Mouse (Mus musculus) layer of hippocampus, postnatal 36 days (tissue): Measurements from ENCODE around the gene Col13a1. TPM values are rescaled to one million over a fixed set of nuclear protein-coding genes. Genes with fewer than 3 reads are reported as not detected.

Source experiments
- DNase-seq, 2 experiments: peaks; one replicate each; pipeline ENCODE4 v3.0.0; 2022
- total RNA-seq, 2 experiments: library from RNA; stranded (reverse); gene quantifications; 2 replicates each; pipeline ENCODE4 v1.2.3; 2021

The Col13a1 gene
- total RNA-seq = 1 to 10 TPM in 1 of 2 experiments, under 1 TPM in 1; 0.80 to 1.7 TPM

DNA sequence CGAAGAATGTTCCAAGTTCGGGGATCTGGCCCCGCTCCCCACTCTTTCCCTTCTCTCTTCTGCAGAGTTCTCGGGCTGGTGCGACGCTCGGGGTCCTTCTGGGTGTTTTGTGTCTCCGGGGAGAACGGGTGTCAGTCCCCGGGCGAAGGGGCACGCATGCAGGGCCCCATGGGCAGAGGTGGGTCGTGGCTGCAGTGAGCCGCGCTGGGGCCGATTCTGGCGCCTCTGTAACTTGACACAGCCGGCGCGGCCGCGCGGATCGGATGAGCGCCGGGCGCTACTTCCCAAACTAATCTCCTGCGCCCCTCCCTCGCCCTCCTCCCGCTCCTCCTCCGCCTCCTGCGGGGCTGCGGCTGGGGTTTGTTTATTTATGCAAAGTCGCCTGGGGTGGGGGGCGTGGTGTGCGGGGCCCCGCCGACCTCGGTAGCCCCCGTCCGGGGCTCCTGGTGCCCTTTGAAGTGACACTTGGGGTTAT, at the start of gene Col13a1:
Gene Col13a1, minus strand, starts transcription at position 243 of the 475 bp plus-strand sequence.
- no peak for DNase-seq

DNA sequence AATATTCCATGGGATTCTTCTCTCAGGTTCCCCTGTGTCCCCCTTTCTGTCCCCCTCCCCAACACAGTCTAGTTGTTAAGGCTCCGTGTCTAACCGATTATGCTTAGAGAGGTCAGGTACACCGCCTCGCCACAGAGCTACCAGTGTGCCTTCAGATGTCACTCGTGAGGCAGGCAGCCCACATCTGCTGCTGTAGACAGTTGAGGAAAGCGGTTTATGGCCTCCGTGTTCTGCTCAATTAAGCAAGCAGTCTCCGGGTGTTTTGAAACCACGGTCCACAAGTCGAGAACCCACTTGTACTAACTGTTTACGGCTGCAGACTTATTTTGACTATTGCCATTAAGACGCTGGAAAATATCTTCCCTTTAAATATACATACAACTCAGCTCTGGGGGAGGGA, 48.8 kb upstream of the Col13a1 start:
- DNase-seq = no peak

- DNase-seq = no peak
These were observed 45.1 kb upstream of the Col13a1 start for GRCm38 (mm10) chr10:62023821-62024551.

- DNase-seq = no peak
These were observed 41.2 kb upstream of the Col13a1 start for GRCm38 (mm10) chr10:62020068-62020620.

GRCm38 (mm10) chr10:62019386-62020067, 40.6 kb upstream of the Col13a1 start:
- no peak for DNase-seq

GRCm38 (mm10) chr10:62016947-62017346, 38.0 kb upstream of the Col13a1 start:
- no peak for DNase-seq

- no peak for DNase-seq
These were observed 34.3 kb upstream of the Col13a1 start for GRCm38 (mm10) chr10:62013190-62013589.

DNA sequence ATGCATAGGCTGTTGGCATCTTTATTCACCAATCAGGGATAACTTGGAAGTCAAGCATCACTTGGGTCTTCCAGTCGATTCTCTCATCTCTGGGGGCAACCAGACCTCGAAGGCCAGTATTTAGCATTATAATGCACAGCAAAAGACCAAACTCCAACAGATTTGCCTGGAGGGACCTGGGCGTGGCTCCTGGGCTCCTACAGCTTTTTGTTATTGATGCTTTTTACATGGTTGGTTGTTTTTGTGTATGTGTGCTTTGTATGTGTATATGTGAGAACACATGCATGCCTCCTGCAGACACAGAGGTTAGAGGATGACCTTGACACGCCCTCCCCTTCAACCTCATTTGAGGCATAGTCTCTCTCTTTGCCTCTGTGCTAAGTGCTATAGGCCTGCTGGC, 33.5 kb upstream of the Col13a1 start:
- no peak for DNase-seq

DNA sequence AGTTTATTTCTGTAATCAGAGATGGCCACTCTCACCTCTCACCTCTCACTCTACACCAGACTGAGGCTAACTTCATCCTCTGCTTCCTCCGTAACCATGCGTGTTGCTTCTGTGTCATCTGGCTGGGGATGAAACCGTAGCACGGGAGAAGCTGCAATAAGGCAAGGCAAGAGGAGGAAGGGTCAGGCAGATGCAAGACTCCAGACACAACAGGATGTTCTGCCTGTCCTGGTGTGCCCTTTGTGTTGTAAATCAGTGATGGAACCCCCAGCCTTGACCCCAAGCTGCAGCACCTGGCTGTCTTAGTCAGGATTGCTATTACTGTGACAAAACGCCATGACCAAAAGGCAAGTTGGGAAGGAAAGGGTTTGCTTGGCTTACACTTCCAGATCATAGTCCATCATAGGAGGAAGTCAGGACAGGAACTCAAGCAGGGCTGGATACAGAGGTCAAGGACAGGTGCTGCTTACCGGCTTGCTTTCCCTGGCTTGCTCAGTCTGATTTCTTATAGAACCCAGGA, 31.1 kb upstream of the Col13a1 start:
- DNase-seq = no peak

GRCm38 (mm10) chr10:62007958-62008357, 29.1 kb upstream of the Col13a1 start:
- no peak for DNase-seq

- DNase-seq = no peak
These were observed 27.5 kb upstream of the Col13a1 start for GRCm38 (mm10) chr10:62006371-62006770.

DNA sequence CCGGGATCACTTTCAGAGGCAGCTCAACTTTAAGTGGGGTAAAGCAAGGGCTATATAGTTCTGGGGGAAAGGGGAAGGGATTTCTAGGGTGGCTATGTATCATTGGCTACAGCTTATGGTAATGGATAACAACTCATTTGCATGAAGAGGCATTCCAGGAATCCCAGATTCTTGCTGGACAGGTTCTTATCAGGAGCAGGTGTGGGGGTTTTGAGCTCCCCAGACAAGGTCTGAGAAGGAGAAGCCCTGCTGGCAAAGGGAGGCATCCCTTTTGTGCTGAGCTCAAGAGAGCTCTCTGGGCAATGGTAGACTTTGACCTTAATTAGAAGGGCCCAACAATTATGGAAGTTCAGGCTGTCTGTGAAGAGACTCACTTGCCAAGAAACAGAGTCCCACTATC, 21.3 kb upstream of the Col13a1 start:
- no peak for DNase-seq

DNA sequence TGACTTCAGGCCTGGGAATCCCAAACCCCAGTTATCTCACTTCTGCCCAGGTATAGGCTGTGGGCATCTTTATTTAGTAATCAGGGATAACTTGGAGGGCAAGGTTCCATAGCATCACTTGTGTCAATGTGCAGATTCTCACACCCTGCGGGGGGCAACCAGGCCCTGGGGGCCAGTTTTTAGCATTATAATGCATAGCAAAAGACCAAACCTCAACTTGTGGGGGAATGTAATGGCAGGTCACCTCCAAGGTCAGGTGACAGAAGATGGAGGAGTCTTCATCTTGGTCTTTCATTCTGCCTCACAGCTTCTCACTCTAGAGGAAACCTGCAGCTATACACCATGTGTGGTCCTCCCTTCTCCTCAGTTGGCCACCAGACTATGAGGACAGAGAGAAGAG, 20.9 kb upstream of the Col13a1 start:
- no peak for DNase-seq

- no peak for DNase-seq
These were observed 12.8 kb upstream of the Col13a1 start for GRCm38 (mm10) chr10:61991481-61992424.

DNA sequence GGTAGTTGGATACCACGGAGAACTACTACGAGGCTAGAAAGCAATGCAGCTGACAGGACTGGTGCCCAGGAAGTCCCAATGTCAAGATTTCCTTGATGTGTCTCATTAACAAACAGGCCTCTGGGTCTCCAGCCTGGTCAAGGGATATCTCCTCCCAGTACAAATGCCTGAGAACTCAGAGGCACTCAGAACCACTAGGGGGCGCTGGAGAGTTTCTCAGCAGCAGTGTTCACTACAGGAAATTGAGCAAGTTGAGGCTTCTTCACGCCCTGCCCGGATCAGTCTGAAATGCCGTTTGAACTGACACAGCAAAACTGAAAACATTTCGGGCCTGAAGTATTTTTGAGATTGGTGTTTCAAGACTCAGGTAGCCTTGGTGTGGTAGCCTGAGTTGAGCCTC, 1.5 kb upstream of the Col13a1 start:
- DNase-seq = peak; percentile 83 to 87

GRCm38 (mm10) chr10:61978112-61978865, 619 bp downstream of the Col13a1 start:
- peak in 1 of 2 experiments; percentile 38 for DNase-seq

DNA sequence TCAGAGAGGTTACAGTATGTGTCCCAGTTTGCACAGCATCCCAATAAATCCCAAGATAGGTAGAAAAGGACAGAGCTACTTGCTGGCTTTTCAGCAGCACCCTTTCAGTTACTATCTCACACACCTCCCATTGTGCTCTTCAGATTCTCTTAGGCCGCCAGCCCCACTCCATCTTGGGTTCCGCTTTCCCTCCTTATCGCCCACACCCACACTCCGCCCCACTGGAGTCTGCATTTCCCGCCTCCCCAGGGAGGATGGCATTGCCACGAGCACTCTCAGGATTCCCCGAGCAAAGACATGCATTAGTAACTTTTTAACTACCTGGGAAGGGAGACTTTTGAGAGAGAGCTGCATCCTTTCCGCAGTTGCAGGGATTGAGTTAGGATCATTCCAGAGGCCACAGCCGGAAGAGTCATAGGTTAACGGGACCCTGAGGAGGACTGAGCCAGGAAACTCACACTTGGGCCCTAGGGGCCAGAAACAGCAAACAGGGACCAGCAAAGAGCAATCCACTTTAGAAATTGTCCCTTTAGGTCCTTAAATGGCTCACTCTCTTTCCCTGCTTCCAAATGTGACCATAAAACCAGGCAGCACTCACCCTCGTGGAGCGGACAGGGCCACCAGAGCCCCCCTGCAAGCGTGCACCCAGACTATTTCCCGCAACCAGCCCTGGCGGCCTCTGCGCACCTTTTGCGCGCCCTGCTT, 1.4 kb downstream of the Col13a1 start:
- no peak for DNase-seq

DNA sequence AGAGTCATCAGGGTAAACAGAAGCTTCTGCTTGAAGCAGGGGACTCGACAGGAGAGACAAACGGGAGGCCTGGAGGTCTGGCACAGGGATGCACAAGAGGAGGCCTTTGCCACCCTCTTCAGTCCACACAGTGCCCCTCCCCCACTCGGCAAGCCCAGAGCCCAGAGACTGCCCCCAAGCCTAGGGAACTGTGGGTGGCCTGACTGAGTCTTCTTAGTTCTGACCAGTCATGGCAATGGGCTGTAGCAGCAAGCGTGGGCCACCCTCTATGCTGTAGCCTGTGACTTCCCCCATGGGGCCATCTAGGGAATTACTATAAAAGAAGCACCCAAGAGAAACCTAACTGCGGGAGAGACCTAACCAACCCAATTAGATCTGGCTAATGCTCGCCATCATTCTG, 1.9 kb downstream of the Col13a1 start:
- DNase-seq = no peak

- DNase-seq = no peak
These were observed 4.3 kb downstream of the Col13a1 start for GRCm38 (mm10) chr10:61974581-61974980.

DNA sequence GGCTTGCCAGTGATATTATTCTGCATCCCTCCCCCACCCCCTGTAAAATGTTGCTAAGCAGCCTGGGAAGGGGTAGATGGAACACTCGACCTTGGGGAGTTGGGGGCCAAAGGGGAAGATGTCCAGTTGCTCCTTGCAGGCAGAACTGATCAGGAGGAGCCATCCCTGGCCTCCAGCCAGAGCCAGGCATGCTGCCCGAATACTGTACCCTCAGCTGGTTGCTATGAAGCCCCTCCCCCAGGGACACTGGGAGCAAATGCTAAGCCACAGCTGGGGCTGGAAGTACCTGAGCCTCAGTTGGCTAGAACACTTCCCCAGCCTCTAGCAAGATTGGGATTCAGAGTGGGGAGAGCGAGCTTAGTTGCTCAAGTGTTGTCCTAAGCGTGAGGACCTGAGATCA, 6.9 kb downstream of the Col13a1 start:
- no peak for DNase-seq
